12 mouse cellular contexts compared by ENCODE assay signal in the genomic region with DNA sequence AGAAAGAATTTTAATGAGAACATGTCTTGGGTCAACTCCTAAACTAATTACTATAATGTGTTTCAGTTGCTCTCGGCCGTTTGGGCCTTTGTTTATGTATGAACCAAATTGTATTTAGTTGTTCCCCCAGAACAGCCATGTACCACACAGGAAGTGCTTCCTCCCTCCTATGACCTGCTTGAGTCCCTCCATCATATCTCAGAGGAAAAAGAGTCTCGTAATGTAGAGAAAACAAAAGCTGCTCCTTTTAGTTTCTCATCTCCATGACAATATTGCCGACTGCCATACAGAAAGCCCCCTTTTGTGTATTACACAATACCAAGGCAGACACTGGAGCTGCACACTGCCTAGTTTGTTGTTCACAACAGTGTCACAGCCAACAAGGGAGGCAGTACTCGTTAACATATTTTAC. TPM values are rescaled to one million over a fixed set of nuclear protein-coding genes. Genes with fewer than 3 reads are reported as not detected.
DNase-seq lines count a peak whose midpoint lies in the region; ATAC-seq and TF ChIP-seq lines count a peak whose summit lies in the region.
"Had no signal": no experiment of that assay in that cellular context is flagged by ENCODE, and none has a peak within 500 bp of the region (broad histone marks: within the 10 kb centered on the region; RNA-seq: fewer than 3 reads in every experiment).

No protein-coding gene starts in this region.

- H3K4me2 ChIP-seq in hindbrain, embryonic 11.5 days (replicated peaks; ENCODE audit: low read depth, low read length): no peak overlapping the region
- no peak overlapping the region for H3K4me2 ChIP-seq in hindbrain, postnatal 0 days (ENCODE audit: low read depth, low read length)
- H3K4me2 ChIP-seq in forebrain, embryonic 11.5 days (ENCODE audit: low read depth, low read length, severe bottlenecking): no peak overlapping the region
- H3K4me2 ChIP-seq: heart, embryonic 11.5 days had no signal

- TF ChIP-seq CTCF in hindbrain, postnatal 0 days (IDR thresholded peaks at IDR 0.05; ENCODE audit: low read depth): no peak

- peak overlapping the region; percentile 30; the same call in 1 of the 2 replicates for H3K27ac ChIP-seq in hindbrain, embryonic 11.5 days (ENCODE audit: low read depth, low read length)
- H3K27ac ChIP-seq in hindbrain, postnatal 0 days: no peak overlapping the region
- H3K27ac ChIP-seq in forebrain, embryonic 11.5 days (ENCODE audit: low read depth, low read length): no peak overlapping the region

- no peaks in the 10 kb centered on the region for H3K4me1 ChIP-seq in hindbrain, embryonic 11.5 days (replicated peaks; ENCODE audit: control insufficient read depth, insufficient read depth, low read length)
- H3K4me1 ChIP-seq in hindbrain, postnatal 0 days (ENCODE audit: insufficient read depth, low read length): no peaks in the 10 kb centered on the region
- H3K4me1 ChIP-seq in forebrain, embryonic 11.5 days (replicated peaks; ENCODE audit: control insufficient read depth, insufficient read depth, low read length): peaks cover 11% of the 10 kb centered on the region; the same call in 1 of the 2 replicates

- no peak overlapping the region for H3K9ac ChIP-seq in hindbrain, embryonic 11.5 days (ENCODE audit: low read depth, low read length)
- H3K9ac ChIP-seq in hindbrain, postnatal 0 days (replicated peaks; ENCODE audit: low read length): no peak overlapping the region
- no peak overlapping the region for H3K9ac ChIP-seq in forebrain, embryonic 11.5 days (ENCODE audit: low read length)

- no peaks in the 10 kb centered on the region for H3K9me3 ChIP-seq in hindbrain, embryonic 11.5 days (ENCODE audit: control insufficient read depth, low read length)
- no peaks in the 10 kb centered on the region for H3K9me3 ChIP-seq in hindbrain, postnatal 0 days (ENCODE audit: low read length)
- no peaks in the 10 kb centered on the region for H3K9me3 ChIP-seq in forebrain, embryonic 11.5 days (ENCODE audit: control insufficient read depth, low read length)

- peak; percentile 19 for DNase-seq in hindbrain, embryonic 11.5 days (ENCODE audit: low spot score)
- DNase-seq in hindbrain, postnatal 0 days (ENCODE audit: low spot score): no peak
- peak; percentile 55 for DNase-seq in thymus, postnatal 0 days (ENCODE audit: low spot score)
- no peak for DNase-seq in thymus, postnatal 36 days
- DNase-seq in forebrain, embryonic 11.5 days (ENCODE audit: low spot score): no peak
- no peak for DNase-seq in cerebellum, postnatal 4 days (ENCODE audit: low spot score in 2 of 2)
- no peak for DNase-seq in right cerebral cortex, postnatal 14 days
- DNase-seq: liver; lung, postnatal 4 days; right cerebral cortex, adult 18-20 months had no signal

- WGBS in hindbrain, embryonic 11.5 days: 41% methylated on average over 5 of the region's 5 CpGs
- WGBS in hindbrain, postnatal 0 days: 33% methylated on average over 5 of the region's 5 CpGs
- WGBS in forebrain, embryonic 11.5 days: 24% methylated on average over 5 of the region's 5 CpGs

- H3K27me3 ChIP-seq in hindbrain, embryonic 11.5 days (ENCODE audit: control insufficient read depth, insufficient read depth, low read length): no peaks in the 10 kb centered on the region
- no peaks in the 10 kb centered on the region for H3K27me3 ChIP-seq in hindbrain, postnatal 0 days (ENCODE audit: insufficient read depth, low read length)
- H3K27me3 ChIP-seq in forebrain, embryonic 11.5 days (ENCODE audit: control insufficient read depth, insufficient read depth, low read length): no peaks in the 10 kb centered on the region

- H3K36me3 ChIP-seq in hindbrain, embryonic 11.5 days (ENCODE audit: control insufficient read depth, insufficient read depth, low read length): no peaks in the 10 kb centered on the region
- H3K36me3 ChIP-seq in hindbrain, postnatal 0 days (ENCODE audit: insufficient read depth, low read length): no peaks in the 10 kb centered on the region
- H3K36me3 ChIP-seq in forebrain, embryonic 11.5 days (ENCODE audit: control insufficient read depth, insufficient read depth, low read length): no peaks in the 10 kb centered on the region

- H3K4me3 ChIP-seq in hindbrain, embryonic 11.5 days (ENCODE audit: low read depth, low read length): no peak overlapping the region
- no peak overlapping the region for H3K4me3 ChIP-seq in hindbrain, postnatal 0 days (ENCODE audit: low read length)
- no peak overlapping the region for H3K4me3 ChIP-seq in forebrain, embryonic 11.5 days (ENCODE audit: low read depth, low read length)

- peak; percentile 66 for ATAC-seq in hindbrain, embryonic 11.5 days (ENCODE audit: low FRiP score)
- ATAC-seq in hindbrain, postnatal 0 days: no peak
- ATAC-seq in forebrain, embryonic 11.5 days (replicated peaks; ENCODE audit: low FRiP score): 0 out of 2 replicates have a peak, but pooled peaks have one; percentile 27
- ATAC-seq: intestine, postnatal 0 days had no signal

RNA-seq across cellular contexts. Expression of a gene that starts 26.5 kb away (rescaled TPM):
- polyA plus RNA-seq in hindbrain, embryonic 11.5 days (2014; fragmentation: Nextera tagmentation; extraction: Ambion mirVana): 29.1 and 34.3 TPM in 2 replicates
- 50.4 and 51.0 TPM in 2 replicates for total RNA-seq in hindbrain, postnatal 0 days (2014; rRNA removed)
- polyA plus RNA-seq in hindbrain, postnatal 0 days (2015; fragmentation: Nextera tagmentation; extraction: Ambion mirVana): 43.6 and 44.3 TPM in 2 replicates
- polyA plus RNA-seq in thymus, postnatal 0 days (2015; fragmentation: Nextera tagmentation; extraction: Ambion mirVana): 45.8 and 49.3 TPM in 2 replicates
- 28.0 and 28.3 TPM in 2 replicates for polyA plus RNA-seq in forebrain, embryonic 11.5 days (2014; fragmentation: Nextera tagmentation; extraction: Ambion mirVana)

Comparison
In these comparisons a context has a peak if more than half of its experiments do, and no peak if none do; other contexts are left out.
1. DNase-seq: peak in hindbrain, embryonic 11.5 days (single experiment) and thymus, postnatal 0 days (single experiment); none in hindbrain, postnatal 0 days (single experiment), thymus, postnatal 36 days (0 of 2), forebrain, embryonic 11.5 days (single experiment), cerebellum, postnatal 4 days (0 of 2) and right cerebral cortex, postnatal 14 days (single experiment).